Mouse (Mus musculus) CD4-positive, CD25-positive, alpha-beta regulatory T cell, adult 9 weeks (primary cell): ENCODE data around the gene Arl2bp. TPM values are rescaled to one million over a fixed set of nuclear protein-coding genes. Genes with fewer than 3 reads are reported as not detected.

Source experiments
- polyA plus RNA-seq: library from polyadenylated mRNA; unstranded; fragments of 100-300 nt; shearing (Covaris generic); gene quantifications from one replicate; pipeline ENCODE4 v1.2.1, GENCODE M21; 2017

The Arl2bp gene
- 26.9 TPM for polyA plus RNA-seq

DNA sequence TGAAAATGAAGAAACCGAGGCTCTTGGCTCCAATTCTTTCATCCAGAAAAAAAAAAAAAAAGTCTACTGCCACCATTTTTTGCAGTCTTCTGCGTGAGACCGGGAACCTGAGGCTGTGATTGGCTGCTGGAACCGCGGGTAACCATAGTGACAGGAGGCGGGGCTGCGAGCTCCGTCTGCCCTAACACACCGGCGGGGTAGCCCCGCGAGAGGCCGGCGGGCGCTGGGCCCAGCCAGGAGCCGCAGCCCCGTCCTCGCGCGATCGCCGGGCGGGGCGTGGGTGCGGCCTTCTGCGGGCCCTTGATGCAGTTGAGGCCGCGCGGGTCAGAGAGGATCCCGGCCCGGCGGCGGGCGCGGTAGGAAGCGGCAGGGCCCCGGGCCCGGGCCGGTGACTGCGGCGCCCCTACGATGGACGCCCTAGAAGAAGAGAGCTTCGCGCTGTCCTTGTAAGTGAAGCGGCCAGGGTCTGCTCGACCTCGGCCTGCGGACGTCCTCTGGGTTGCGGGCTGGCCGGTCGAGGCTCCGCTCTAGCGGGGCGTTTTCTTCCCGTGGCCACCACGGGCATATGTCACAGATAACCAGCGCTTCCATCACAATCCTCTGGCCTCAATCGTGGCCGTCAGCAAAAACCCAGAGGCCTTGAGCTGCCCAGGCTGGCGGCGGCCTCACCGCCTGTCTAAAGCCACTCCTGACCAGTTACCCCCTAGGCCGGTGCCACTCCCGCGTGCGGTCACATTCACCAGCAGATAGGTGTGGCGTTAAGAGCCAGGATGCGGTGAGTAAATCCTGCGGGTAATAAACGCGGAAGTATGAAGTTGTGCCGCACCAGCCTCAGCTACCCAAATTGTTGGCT lies at the start of gene Arl2bp:
Gene Arl2bp (plus strand): TSS at position 145 of the 853 bp plus-strand sequence.

DNA sequence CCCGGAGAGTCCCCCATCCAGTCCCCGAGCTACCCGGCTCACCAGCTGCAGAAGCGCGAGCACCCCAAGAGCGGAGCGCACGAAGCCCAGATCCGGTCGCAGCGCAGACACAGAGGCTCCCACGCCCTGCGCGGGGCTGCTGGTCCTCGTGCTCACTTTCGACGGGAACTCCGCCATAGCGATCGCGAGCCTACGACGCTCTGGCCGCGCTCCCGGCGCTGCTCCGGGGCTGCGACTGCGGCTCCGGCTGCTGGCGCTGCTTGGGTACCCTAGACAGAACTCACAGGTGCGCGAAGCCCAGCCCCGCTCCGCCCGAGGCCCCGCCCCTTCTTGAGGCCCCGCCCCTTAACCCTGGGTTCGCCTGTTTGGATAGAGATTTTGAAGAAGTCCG lies 29.6 kb downstream of the Arl2bp start, which contains the start of gene Pllp:
Gene Pllp (minus strand): TSS at position 285 of the 391 bp plus-strand sequence.

Other genes starting within 250 kb of the Arl2bp start
- 285 TPM for gene Nlrc5, start 232.2 kb upstream of the Arl2bp start, polyA plus RNA-seq
- gene Cpne2, start 133.6 kb upstream of the Arl2bp start, polyA plus RNA-seq = not detected
- 77.4 TPM for gene Rspry1, start 64.7 kb upstream of the Arl2bp start, polyA plus RNA-seq
- 94.1 TPM for gene Fam192a, start 64.6 kb upstream of the Arl2bp start, polyA plus RNA-seq
- gene Pllp, start 29.7 kb downstream of the Arl2bp start, polyA plus RNA-seq = 0.35 TPM
- not detected for gene Ccl22, start 79.0 kb downstream of the Arl2bp start, polyA plus RNA-seq
- gene Cx3cl1, start 105.4 kb downstream of the Arl2bp start, polyA plus RNA-seq = 0.37 TPM
- not detected for gene Ccl17, start 143.9 kb downstream of the Arl2bp start, polyA plus RNA-seq
- 72.7 TPM for gene Coq9, start 171.7 kb downstream of the Arl2bp start, polyA plus RNA-seq
- 104 TPM for gene Ciapin1, start 171.8 kb downstream of the Arl2bp start, polyA plus RNA-seq
- 127 TPM for gene Polr2c, start 190.8 kb downstream of the Arl2bp start, polyA plus RNA-seq
- gene Dok4, start 209.7 kb downstream of the Arl2bp start, polyA plus RNA-seq = 2.8 TPM